Mouse (Mus musculus) retina, adult 2 months (tissue): ENCODE measurements at regions not wholly inside any gene's neighbourhood (a gene's known extent, or its start where the extent isn't known, plus 50 kb on each side); places are given as distances from the start of the nearest gene placed in this dataset.

Experiments
- DNase-seq: peaks from one replicate; pipeline ENCODE4 v3.0.0-alpha.2; 2012; ENCODE audit warnings: low read depth, low spot score

GRCm38 (mm10) chr8:126720473-126721145, 126.8 kb upstream of the Irf2bp2 start:
- DNase-seq: no peak

GRCm38 (mm10) chr8:126719748-126720147, 126.0 kb upstream of the Irf2bp2 start:
- DNase-seq: no peak

GRCm38 (mm10) chr8:126717652-126718155, 123.9 kb upstream of the Irf2bp2 start:
- no peak for DNase-seq

- no peak for DNase-seq
These were observed 121.9 kb upstream of the Irf2bp2 start for GRCm38 (mm10) chr8:126715666-126716065.

- DNase-seq: no peak
These were observed 119.9 kb upstream of the Irf2bp2 start for GRCm38 (mm10) chr8:126713602-126714145.

- DNase-seq: no peak
These were observed 119.4 kb upstream of the Irf2bp2 start for GRCm38 (mm10) chr8:126713181-126713580.

GRCm38 (mm10) chr8:126712749-126713148, 119.0 kb upstream of the Irf2bp2 start:
- no peak for DNase-seq

GRCm38 (mm10) chr8:126708956-126709355, 115.2 kb upstream of the Irf2bp2 start:
- no peak for DNase-seq

- DNase-seq: no peak
These were observed 113.6 kb upstream of the Irf2bp2 start for GRCm38 (mm10) chr8:126707300-126707902.

- DNase-seq: no peak
These were observed 112.5 kb upstream of the Irf2bp2 start for GRCm38 (mm10) chr8:126706247-126706646.

GRCm38 (mm10) chr8:126705391-126705790, 111.6 kb upstream of the Irf2bp2 start:
- no peak for DNase-seq

GRCm38 (mm10) chr8:126704706-126705105, 110.9 kb upstream of the Irf2bp2 start:
- DNase-seq: no peak

- DNase-seq: no peak
These were observed 109.8 kb upstream of the Irf2bp2 start for GRCm38 (mm10) chr8:126703546-126703945.

GRCm38 (mm10) chr8:126702294-126702693, 108.5 kb upstream of the Irf2bp2 start:
- no peak for DNase-seq

GRCm38 (mm10) chr8:126699389-126699775, 105.6 kb upstream of the Irf2bp2 start:
- DNase-seq: no peak

GRCm38 (mm10) chr8:126698601-126699388, 105.0 kb upstream of the Irf2bp2 start:
- DNase-seq: no peak

- no peak for DNase-seq
These were observed 102.7 kb upstream of the Irf2bp2 start for GRCm38 (mm10) chr8:126696346-126697010.

- DNase-seq: no peak
These were observed 100.6 kb upstream of the Irf2bp2 start for GRCm38 (mm10) chr8:126694370-126694769.

- DNase-seq: no peak
These were observed 99.9 kb upstream of the Irf2bp2 start for GRCm38 (mm10) chr8:126693642-126694041.

GRCm38 (mm10) chr8:126692711-126693110, 98.9 kb upstream of the Irf2bp2 start:
- no peak for DNase-seq

GRCm38 (mm10) chr8:126692263-126692662, 98.5 kb upstream of the Irf2bp2 start:
- DNase-seq: no peak

- DNase-seq: no peak
These were observed 94.7 kb upstream of the Irf2bp2 start for GRCm38 (mm10) chr8:126688450-126688849.
